Mouse (Mus musculus) hindbrain, postnatal 0 days (tissue): ENCODE data around the gene Gm6040. TPM values are rescaled to one million over a fixed set of nuclear protein-coding genes. Genes with fewer than 3 reads are reported as not detected.

ENCODE experiments used
- ATAC-seq: fragments of 200-750 bp; cut with Nextera tagmentation; 2 replicates; pipeline ENCODE4 v1.8.0; 2017; ENCODE audit warnings: mild to moderate bottlenecking, moderate TSS enrichment, moderate library complexity
- DNase-seq: peaks from one replicate; pipeline ENCODE4 v3.0.0-alpha.2; 2015; ENCODE audit warnings: low spot score
- H3K27ac ChIP-seq: fragments of 300-500 bp; sonication (generic); 2 replicates; pipeline ENCODE4 v1.5.1; 2014; ENCODE audit warnings: mild to moderate bottlenecking
- H3K27me3 ChIP-seq: fragments of 300-500 bp; sonication (generic); 2 replicates; pipeline ENCODE4 v1.6.1; 2014; ENCODE audit warnings: low read length, mixed read lengths; ENCODE audit not compliant: insufficient read depth
- H3K36me3 ChIP-seq: fragments of 300-500 bp; sonication (generic); 2 replicates; pipeline ENCODE4 v1.6.1; 2014; ENCODE audit warnings: low read length, mixed read lengths; ENCODE audit not compliant: insufficient read depth
- H3K4me1 ChIP-seq: fragments of 300-500 bp; sonication (generic); 2 replicates; pipeline ENCODE4 v1.6.1; 2014; ENCODE audit warnings: antibody characterized with exemption, low read length, mixed read lengths; ENCODE audit not compliant: insufficient read depth
- H3K4me2 ChIP-seq: fragments of 300-500 bp; sonication (generic); 2 replicates; pipeline ENCODE4 v1.6.1; 2014; ENCODE audit warnings: low read depth, mild to moderate bottlenecking, low read length, moderate library complexity, mixed read lengths
- H3K4me3 ChIP-seq: fragments of 300-500 bp; sonication (generic); 2 replicates; pipeline ENCODE4 v1.5.1; 2014; ENCODE audit warnings: low read length
- H3K9ac ChIP-seq: fragments of 300-500 bp; sonication (generic); replicated peaks from 2 replicates; pipeline ENCODE4 v1.6.1; 2014; ENCODE audit warnings: mild to moderate bottlenecking, low read length, moderate library complexity, mixed read lengths
- H3K9me3 ChIP-seq: fragments of 300-500 bp; sonication (generic); 2 replicates; pipeline ENCODE4 v1.6.1; 2016; ENCODE audit warnings: low read length, mixed read lengths
- CTCF ChIP-seq: IDR thresholded peaks from 2 replicates; pipeline ENCODE4 v1.5.1; 2016; ENCODE audit warnings: antibody characterized with exemption, control low read depth, low read depth
- WGBS: fragments of 180-500 bp; shearing (Covaris S2); extraction: QIAGEN DNeasy Blood & Tissue Kit; methylation state at CpG from one replicate; pipeline ENCODE4 v1.1.7; 2014; 5-methylcytosine and 5-hydroxymethylcytosine counted together
- polyA plus RNA-seq: library from polyadenylated mRNA; unstranded; fragments of >200 nt; fragmentation: Nextera tagmentation; extraction: Ambion mirVana; gene quantifications from 2 replicates; pipeline ENCODE4 v1.2.1, GENCODE M21; 2015
- total RNA-seq: library from RNA; depleted of rRNA; stranded (reverse); fragments of >200 nt; gene quantifications from 2 replicates; pipeline ENCODE4 v1.2.3, GENCODE M21; 2014; rRNA removed

Gene Gm6040
- total and polyA plus RNA-seq, 2 experiments from 2014 or later = not detected

GRCm38 (mm10) chr8:20892369-20892768 is 29.5 kb downstream of the Gm6040 start, which contains the start of gene Defb33:
Defb33 (plus strand) TSS chr8:20892669.
- peaks cover 14% of the 10 kb centered on the region; the same call in 1 of the 2 replicates for H3K9me3 ChIP-seq
- no peak within 1 kb of the TSS for H3K4me3 ChIP-seq

GRCm38 (mm10) chr8:20874608-20875007 is 47.3 kb downstream of the Gm6040 start:
- H3K4me2 ChIP-seq = no peak overlapping the region
- no peaks in the 10 kb centered on the region for H3K4me1 ChIP-seq
- no peaks in the 10 kb centered on the region for H3K36me3 ChIP-seq
- no peak for DNase-seq
- H3K9me3 ChIP-seq = peaks cover 5% of the 10 kb centered on the region; the same call in 1 of the 2 replicates
- no peak overlapping the region for H3K27ac ChIP-seq
- no peak for ATAC-seq
- 44% methylated on average over 6 of the region's 6 CpGs for WGBS
- no peak for TF ChIP-seq CTCF
- no peak overlapping the region for H3K9ac ChIP-seq
- H3K27me3 ChIP-seq = no peaks in the 10 kb centered on the region
- H3K4me3 ChIP-seq = no peak overlapping the region

More at GRCm38 (mm10) chr8:20892369-20892768, 29.5 kb downstream of the Gm6040 start, which contains the start of gene Defb33:
- no peak for TF ChIP-seq CTCF
- Histone ChIP-seq H3K27me3 (no peaks in the 10 kb centered on the region), H3K9ac (no peak within 1 kb of the TSS), H3K27ac (no peak within 1 kb of the TSS), H3K36me3 (no peaks in the 10 kb centered on the region), H3K4me2 (no peak within 1 kb of the TSS), H3K4me1 (no peaks in the 10 kb centered on the region)
- 89% methylated on average over 2 of the region's 2 CpGs for WGBS
- no peak for ATAC-seq
- DNase-seq = no peak

Other genes with a start within 250 kb of the Gm6040 start
- not detected in 2 replicates for gene Defb33, start 29.4 kb downstream of the Gm6040 start, total RNA-seq
- gene Defb33, start 29.4 kb downstream of the Gm6040 start, polyA plus RNA-seq = not detected in 2 replicates
- gene Gm15056, start 19.4 kb downstream of the Gm6040 start, total RNA-seq = not detected in 2 replicates
- gene Gm15056, start 19.4 kb downstream of the Gm6040 start, polyA plus RNA-seq = not detected in 2 replicates
- gene AY761185, start 22.6 kb upstream of the Gm6040 start, total RNA-seq = not detected in 2 replicates
- gene AY761185, start 22.6 kb upstream of the Gm6040 start, polyA plus RNA-seq = not detected in 2 replicates
- gene Defa21, start 103.5 kb upstream of the Gm6040 start, total RNA-seq = not detected in 2 replicates
- not detected in 2 replicates for gene Defa21, start 103.5 kb upstream of the Gm6040 start, polyA plus RNA-seq
- gene Defa23, start 133.0 kb upstream of the Gm6040 start, total RNA-seq = not detected in 2 replicates
- not detected in 2 replicates for gene Defa23, start 133.0 kb upstream of the Gm6040 start, polyA plus RNA-seq
- gene Defa35, start 143.0 kb upstream of the Gm6040 start, total RNA-seq = not detected in 2 replicates
- not detected in 2 replicates for gene Defa35, start 143.0 kb upstream of the Gm6040 start, polyA plus RNA-seq
- gene Defa25, start 162.4 kb upstream of the Gm6040 start, total RNA-seq = not detected in 2 replicates
- not detected in 2 replicates for gene Defa25, start 162.4 kb upstream of the Gm6040 start, polyA plus RNA-seq
- not detected in 2 replicates for gene Gm14851, start 174.0 kb upstream of the Gm6040 start, total RNA-seq
- not detected in 2 replicates for gene Gm14851, start 174.0 kb upstream of the Gm6040 start, polyA plus RNA-seq
- not detected in 2 replicates for gene Defa30, start 212.6 kb upstream of the Gm6040 start, total RNA-seq
- not detected in 2 replicates for gene Defa30, start 212.6 kb upstream of the Gm6040 start, polyA plus RNA-seq
- not detected in 2 replicates for gene Defa22, start 240.2 kb upstream of the Gm6040 start, total RNA-seq
- gene Defa22, start 240.2 kb upstream of the Gm6040 start, polyA plus RNA-seq = not detected in 2 replicates